Mouse (Mus musculus): ENCODE data around the gene Lcmt1. TPM values are rescaled to one million over a fixed set of nuclear protein-coding genes. Genes with fewer than 3 reads are reported as not detected.

The Lcmt1 gene
- total RNA-seq, 2 experiments from 2014 or later: 93.6 to 97.3 TPM

Other genes starting within 250 kb of the Lcmt1 start
- 10 to 100 TPM; 57.9 to 59.4 TPM for gene Tnrc6a, start 245.9 kb upstream of the Lcmt1 start, total RNA-seq (2021)
- under 1 TPM; 0.28 to 0.94 TPM for gene Slc5a11, start 155.0 kb upstream of the Lcmt1 start, total RNA-seq (2021)
- 10 to 100 TPM; 14.9 to 17.4 TPM for gene Arhgap17, start 131 bp downstream of the Lcmt1 start, total RNA-seq (2021)
- gene Aqp8, start 92.5 kb downstream of the Lcmt1 start, total RNA-seq (2021): not detected
- 10 to 100 TPM; 25.6 to 26.4 TPM for gene Zkscan2, start 130.7 kb downstream of the Lcmt1 start, total RNA-seq (2021)